Mouse (Mus musculus) fat pad, adult 2 months (tissue): ENCODE data around the gene Fam229b.

Experiments used
- DNase-seq: peaks from one replicate; pipeline ENCODE4 v3.0.0-alpha.2; 2011; ENCODE audit warnings: low read depth, low spot score; ENCODE audit errors: extremely low read depth

Fam229b gene

GRCm38 (mm10) chr10:39133462-39134310, at the start of gene Fam229b, which contains the start of gene Tube1:
Gene Fam229b (minus strand): TSS chr10:39133914.
Gene Tube1 (plus strand): TSS chr10:39133976.
- DNase-seq = peak; percentile 64

GRCm38 (mm10) chr10:39176981-39177380, 43.3 kb upstream of the Fam229b start:
- no peak for DNase-seq

- no peak for DNase-seq
These were observed 39.4 kb upstream of the Fam229b start for GRCm38 (mm10) chr10:39173077-39173476.

- no peak for DNase-seq
These were observed 38.8 kb upstream of the Fam229b start for GRCm38 (mm10) chr10:39172540-39172931.

DNA sequence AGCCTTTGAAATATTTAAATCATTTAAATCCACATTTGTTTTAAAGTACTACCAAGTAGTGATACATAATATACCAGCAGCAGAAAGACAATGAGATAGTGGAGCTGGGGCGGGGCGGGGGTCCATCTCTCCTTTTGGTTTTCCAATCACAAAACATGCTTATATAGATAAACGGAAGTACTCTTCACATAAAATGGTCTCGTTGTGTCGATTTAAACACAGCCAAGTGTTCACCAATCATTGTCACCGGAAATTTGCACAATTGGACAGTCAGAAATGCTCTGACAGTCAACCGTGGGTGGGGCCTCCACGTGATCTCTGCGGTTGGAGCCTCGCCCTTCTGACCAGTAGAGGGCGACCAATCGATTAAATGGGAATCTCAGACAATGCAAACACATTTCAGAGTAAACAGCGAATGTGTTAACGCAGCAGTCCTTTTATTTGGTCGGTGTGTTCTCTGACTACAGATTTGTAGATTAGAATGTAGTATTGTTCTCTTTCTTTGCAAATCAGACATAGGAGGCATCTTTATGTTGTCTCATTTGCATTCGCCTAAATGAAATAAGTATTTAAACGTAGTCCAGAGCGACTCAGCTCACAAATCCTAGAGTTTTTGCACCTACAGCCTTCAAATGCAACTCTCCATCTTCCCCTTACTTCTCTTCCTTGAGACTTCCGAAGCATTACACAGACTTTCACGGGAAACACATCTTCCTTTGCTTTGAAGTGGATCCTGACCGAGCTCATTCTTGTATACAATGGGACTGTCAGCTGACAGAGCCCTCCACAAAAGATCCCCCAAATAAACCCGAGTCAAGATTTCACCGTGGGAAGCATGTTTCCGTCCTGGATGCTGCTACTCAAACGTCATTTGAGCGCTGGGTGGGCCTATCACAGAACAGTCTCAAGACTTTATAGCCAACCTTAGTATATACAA, 38.2 kb upstream of the Fam229b start:
- DNase-seq = peak; percentile 66

DNA sequence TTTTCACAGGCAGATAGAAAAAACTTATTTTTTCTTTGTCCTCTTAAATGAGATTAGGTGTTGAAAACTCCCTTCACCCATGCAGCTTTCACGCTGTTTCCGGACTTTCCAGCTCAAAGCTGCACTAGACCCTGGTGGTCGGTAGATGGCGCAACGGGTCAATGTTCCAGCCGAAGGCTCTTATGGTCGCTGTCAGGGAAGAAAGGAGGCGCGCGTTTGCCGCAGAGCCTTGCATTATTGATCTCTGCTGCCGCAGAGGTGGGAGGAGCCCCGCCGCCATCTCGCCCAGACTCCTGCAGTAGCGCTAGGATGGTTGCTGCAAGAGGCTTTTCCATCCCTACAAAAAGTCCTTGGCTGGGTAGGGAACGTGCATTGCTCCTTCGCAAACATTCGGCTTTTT, 37.4 kb upstream of the Fam229b start:
- peak; percentile 36 for DNase-seq

- DNase-seq = no peak
These were observed 37.0 kb upstream of the Fam229b start for GRCm38 (mm10) chr10:39170706-39171105.

DNA sequence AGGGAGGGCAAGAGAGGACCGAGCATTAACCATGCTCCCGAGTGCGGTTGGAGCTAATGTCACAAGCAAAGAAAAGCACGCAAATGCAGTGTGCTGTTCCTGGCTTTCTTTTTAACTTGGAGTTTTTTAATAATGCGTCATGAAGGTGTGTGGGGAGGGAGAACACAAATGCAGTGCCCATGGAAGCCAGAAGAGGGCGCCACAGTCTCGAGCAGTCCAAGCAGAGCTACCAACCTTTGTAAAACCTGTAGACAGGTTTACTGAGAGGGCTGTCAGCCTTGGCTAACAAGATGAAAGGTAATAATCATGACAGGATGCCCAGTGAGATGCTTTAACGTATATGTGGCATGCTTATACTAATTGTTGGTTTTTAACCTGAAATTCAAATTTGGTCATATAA, 36.5 kb upstream of the Fam229b start:
- no peak for DNase-seq

GRCm38 (mm10) chr10:39169642-39170041, 35.9 kb upstream of the Fam229b start:
- DNase-seq = no peak

DNA sequence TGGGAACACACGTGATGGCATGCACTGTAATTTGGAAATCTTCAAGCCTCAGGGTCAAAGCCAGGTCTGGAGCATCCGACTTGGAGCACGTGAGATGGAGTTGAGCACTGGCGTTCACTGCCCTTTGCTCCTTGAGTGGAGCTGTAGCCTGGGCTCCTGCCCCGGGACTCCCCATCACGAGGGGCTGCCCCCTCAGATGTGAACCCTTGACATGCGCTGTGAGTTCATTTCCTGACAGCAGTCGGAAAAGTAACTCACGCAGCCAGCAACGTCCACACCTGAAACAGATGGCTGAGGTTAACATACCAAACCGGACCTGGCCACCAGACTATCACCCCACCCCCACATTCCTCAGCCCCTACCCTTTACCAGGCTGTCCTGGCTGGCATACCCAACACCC, 33.9 kb upstream of the Fam229b start:
- DNase-seq = no peak

GRCm38 (mm10) chr10:39165632-39166115, 32.0 kb upstream of the Fam229b start:
- no peak for DNase-seq

DNA sequence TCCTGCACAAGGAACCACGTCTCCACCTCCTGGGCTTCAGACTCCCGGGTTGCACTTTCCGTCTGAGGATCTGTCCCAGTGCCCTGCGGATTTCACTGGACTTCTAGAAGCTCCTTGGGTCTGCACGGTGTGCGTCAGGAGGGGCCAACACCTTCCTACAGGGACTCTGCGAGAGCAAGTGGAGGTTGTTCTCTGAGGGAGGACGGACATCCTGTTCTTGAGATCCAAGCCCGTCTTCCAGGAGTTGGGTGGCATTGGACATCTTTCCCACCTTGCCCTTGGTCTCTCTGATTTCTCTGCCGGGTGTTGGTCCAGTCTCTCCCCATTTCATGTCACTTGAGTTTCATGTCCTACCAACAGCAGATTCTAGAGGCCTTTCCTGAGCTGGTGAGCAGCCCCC, 30.0 kb upstream of the Fam229b start, which contains the start of gene Ccn6:
Gene Ccn6 (minus strand): TSS at position 101 of the 400 bp plus-strand sequence.
- DNase-seq = no peak

DNA sequence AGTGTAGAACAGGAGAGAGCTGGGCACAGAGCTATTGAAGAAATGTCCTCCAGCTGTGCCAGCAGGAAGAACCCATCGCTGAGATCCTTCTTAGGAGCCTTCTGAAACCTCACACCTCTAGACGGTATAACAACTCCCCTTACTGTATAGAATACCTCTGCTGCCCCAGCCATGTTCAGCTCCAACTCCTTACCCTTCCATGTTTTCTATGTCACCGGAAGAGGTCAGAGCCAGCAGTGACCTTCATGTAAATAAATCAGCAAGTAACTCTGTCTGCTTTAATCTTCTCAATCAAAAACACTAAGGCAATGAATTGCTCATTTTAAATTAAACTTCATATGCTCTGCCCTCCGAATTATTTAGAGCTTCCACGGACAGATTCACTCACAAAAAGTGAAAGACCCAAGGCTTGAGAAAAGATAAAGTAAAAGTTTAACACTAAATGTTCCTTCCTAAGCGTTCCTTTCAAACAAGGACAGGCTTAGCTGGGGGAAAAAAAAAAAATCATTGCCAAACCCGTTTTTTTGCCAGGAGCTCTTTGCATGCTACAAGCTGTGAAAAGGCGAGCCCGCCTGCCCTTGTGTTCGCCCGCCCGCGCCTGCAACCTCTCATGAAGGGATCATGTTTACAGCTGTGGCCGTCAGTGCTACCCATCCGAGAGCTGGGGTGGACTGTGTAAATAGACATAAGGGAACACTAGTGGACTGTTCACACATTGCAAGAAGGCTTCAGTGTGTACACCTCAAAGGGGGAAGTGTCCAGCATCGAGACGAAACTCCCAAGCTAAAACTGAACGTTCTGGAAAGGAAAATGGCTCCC, 29.2 kb upstream of the Fam229b start:
- DNase-seq = no peak

GRCm38 (mm10) chr10:39161406-39161805, 27.7 kb upstream of the Fam229b start:
- no peak for DNase-seq

- no peak for DNase-seq
These were observed 24.6 kb upstream of the Fam229b start for GRCm38 (mm10) chr10:39158306-39158705.

- DNase-seq = no peak
These were observed 23.6 kb upstream of the Fam229b start for GRCm38 (mm10) chr10:39157321-39157720.

DNA sequence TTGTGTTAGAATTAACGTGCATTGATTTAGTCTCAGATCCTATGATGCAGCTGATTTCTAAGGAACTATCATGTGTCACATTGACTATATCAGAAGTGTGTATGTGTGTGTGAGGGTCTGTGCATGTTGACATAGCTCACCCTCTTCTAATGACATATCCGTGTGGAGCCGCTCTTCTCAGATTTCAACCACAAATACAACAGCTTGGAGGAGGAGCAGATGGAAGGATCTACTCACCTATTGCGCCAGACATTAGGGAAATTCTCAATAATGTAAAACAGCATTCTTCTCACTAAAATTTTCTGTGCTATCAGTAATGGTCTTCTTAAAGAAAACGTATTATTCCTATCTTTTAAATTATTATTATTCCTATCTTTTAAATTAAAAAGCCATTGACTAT, 23.0 kb upstream of the Fam229b start:
- DNase-seq = no peak

DNA sequence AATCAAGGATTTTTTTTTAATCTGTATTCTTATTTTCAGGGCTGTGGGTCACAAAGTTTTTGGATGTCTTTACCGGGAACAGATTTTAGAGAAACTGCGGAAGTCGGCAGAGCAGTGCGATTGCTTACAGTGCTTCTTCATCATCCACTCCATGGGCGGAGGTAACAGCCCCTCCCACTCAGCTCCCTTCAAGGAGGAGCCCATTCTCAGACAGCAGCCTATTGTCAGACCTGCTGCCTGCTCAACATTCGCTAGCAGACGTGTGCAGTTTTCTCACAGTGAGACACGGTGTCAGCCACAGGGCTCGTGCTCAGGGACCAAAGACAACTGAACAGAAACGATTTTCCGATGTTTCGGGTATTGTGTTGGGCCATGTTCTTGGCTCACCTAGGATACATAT, 8.5 kb upstream of the Fam229b start:
- DNase-seq = no peak

DNA sequence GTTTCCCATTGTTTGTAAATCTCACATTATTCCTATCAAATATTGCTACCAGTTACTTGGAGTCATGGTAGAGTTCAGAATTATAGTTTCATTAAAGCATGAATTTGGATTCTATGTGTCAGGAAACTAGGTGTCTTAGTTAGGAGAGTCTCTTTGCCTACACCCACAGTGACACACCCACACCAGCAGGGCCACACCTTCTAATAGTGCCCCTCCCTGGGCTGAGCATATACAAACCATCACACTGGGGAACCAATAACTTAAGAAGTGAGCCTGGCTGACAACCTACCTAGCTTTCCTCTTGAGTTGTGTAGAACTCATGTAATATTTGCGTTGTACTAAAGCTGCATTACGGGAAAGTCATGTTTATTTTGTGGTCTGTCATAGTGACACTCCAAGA, 7.7 kb upstream of the Fam229b start:
- DNase-seq = no peak

GRCm38 (mm10) chr10:39140843-39141242, 7.1 kb upstream of the Fam229b start:
- no peak for DNase-seq

GRCm38 (mm10) chr10:39138761-39139160, 5.0 kb upstream of the Fam229b start:
- DNase-seq = no peak
